Mouse (Mus musculus) lung, postnatal 0 days (tissue): ENCODE data around the gene Olfr12. TPM values are rescaled to one million over a fixed set of nuclear protein-coding genes. Genes with fewer than 3 reads are reported as not detected.

Source experiments
- ATAC-seq: fragments of 200-750 bp; cut with Nextera tagmentation; 2 replicates; pipeline ENCODE4 v1.8.0; 2017; ENCODE audit warnings: moderate library complexity
- DNase-seq: peaks from one replicate; pipeline ENCODE4 v3.0.0-alpha.2; 2016; ENCODE audit warnings: low spot score
- H3K27ac ChIP-seq: fragments of 300-500 bp; sonication (generic); 2 replicates; pipeline ENCODE4 v1.5.1; 2014; ENCODE audit warnings: antibody characterized with exemption, mild to moderate bottlenecking, low read length, mixed read lengths
- H3K27me3 ChIP-seq: fragments of 300-500 bp; sonication (generic); replicated peaks from 2 replicates; pipeline ENCODE4 v1.6.1; 2014; ENCODE audit warnings: low read length, mixed read lengths; ENCODE audit not compliant: insufficient read depth
- H3K36me3 ChIP-seq: fragments of 300-500 bp; sonication (generic); 2 replicates; pipeline ENCODE4 v1.6.1; 2014; ENCODE audit warnings: low read length, mixed read lengths; ENCODE audit not compliant: insufficient read depth
- H3K4me1 ChIP-seq: fragments of 300-500 bp; sonication (generic); 2 replicates; pipeline ENCODE4 v1.6.1; 2014; ENCODE audit warnings: antibody characterized with exemption, low read depth, low read length, mixed read lengths; ENCODE audit not compliant: insufficient read depth
- H3K4me2 ChIP-seq: fragments of 300-500 bp; sonication (generic); replicated peaks from 2 replicates; pipeline ENCODE4 v1.6.1; 2014; ENCODE audit warnings: low read depth, mild to moderate bottlenecking, low read length, moderate library complexity, mixed read lengths
- H3K4me3 ChIP-seq: fragments of 300-500 bp; sonication (generic); 2 replicates; pipeline ENCODE4 v1.5.1; 2014; ENCODE audit warnings: low read depth, low read length
- H3K9ac ChIP-seq: fragments of 300-500 bp; sonication (generic); replicated peaks from 2 replicates; pipeline ENCODE4 v1.6.1; 2014; ENCODE audit warnings: low read depth, mild to moderate bottlenecking
- H3K9me3 ChIP-seq: fragments of 300-500 bp; sonication (generic); 2 replicates; pipeline ENCODE4 v1.6.1; 2016; ENCODE audit warnings: low read length, mixed read lengths
- CTCF ChIP-seq: IDR thresholded peaks from 2 replicates; pipeline ENCODE4 v1.5.1; 2016; ENCODE audit warnings: antibody characterized with exemption, mild to moderate bottlenecking
- EP300 ChIP-seq: IDR thresholded peaks from 2 replicates; pipeline ENCODE4 v1.6.1; 2016; ENCODE audit warnings: antibody characterized with exemption, mild to moderate bottlenecking, control low read depth
- whole genome bisulfite sequencing: fragments of 180-500 bp; shearing (Covaris S2); extraction: QIAGEN DNeasy Blood & Tissue Kit; methylation state at CpG from one replicate; pipeline ENCODE4 v1.1.7; 2014; 5-methylcytosine and 5-hydroxymethylcytosine counted together
- polyA plus RNA-seq: library from polyadenylated mRNA; unstranded; fragments of >200 nt; fragmentation: Nextera tagmentation; extraction: Ambion mirVana; gene quantifications from 2 replicates; pipeline ENCODE4 v1.2.1, GENCODE M21; 2015

Olfr12 gene
- polyA plus RNA-seq, 1 experiment from 2014 or later: not detected

DNA sequence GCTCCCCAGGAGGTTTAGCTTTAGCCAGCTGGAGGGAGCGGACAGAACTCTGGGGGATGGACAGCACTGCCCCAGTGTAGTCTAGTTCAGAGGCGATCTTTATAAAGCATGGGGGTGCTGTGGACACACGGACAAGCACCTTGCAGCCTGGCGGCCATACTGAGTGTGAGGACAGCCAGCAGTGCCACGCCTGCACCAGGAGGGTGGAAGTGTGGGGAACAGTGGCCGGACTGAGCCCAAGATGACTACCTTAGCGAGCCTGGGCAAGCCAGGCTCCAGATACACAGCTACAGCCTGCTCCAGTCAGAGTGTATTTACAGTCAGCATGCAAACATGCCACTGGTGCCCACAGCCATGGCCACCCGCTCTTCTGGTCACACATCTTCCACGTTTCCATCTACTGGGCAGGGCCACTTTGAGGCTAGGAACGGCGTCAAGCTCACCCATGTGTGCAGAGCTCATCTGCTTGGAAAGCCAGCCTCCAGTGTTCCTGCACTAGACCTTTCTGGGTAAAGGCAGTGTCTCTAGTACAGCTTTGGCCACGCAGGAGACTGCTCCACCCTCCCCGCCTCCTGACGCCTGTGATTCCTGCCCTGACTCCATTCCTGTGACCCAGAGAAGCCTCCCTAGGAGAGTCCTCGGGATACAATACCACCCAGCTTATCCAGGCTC is 20.0 kb downstream of the Olfr12 start:
- H3K36me3 ChIP-seq: peaks cover 7% of the 10 kb centered on the region
- DNase-seq (no peak), ATAC-seq (no peak)
- H3K9me3 ChIP-seq: no peaks in the 10 kb centered on the region
- TF ChIP-seq CTCF (no peak), EP300 (no peak)
- no peak overlapping the region for H3K9ac ChIP-seq
- WGBS: 94% methylated on average over 15 of the region's 15 CpGs
- no peak overlapping the region for H3K4me2 ChIP-seq
- no peaks in the 10 kb centered on the region for H3K27me3 ChIP-seq
- no peaks in the 10 kb centered on the region; the same call in 1 of the 2 replicates for H3K4me1 ChIP-seq
- no peak overlapping the region for H3K4me3 ChIP-seq
- no peak overlapping the region for H3K27ac ChIP-seq

GRCm38 (mm10) chr1:92638181-92638580 is 20.6 kb downstream of the Olfr12 start:
- Histone ChIP-seq H3K36me3 (peaks cover 7% of the 10 kb centered on the region), H3K4me1 (no peaks in the 10 kb centered on the region; the same call in 1 of the 2 replicates), H3K27me3 (no peaks in the 10 kb centered on the region), H3K4me2 (no peak overlapping the region), H3K27ac (no peak overlapping the region), H3K4me3 (no peak overlapping the region), H3K9me3 (no peaks in the 10 kb centered on the region), H3K9ac (no peak overlapping the region)
- WGBS: 79% methylated on average over 3 of the region's 3 CpGs
- DNase-seq (no peak), ATAC-seq (no peak)
- no peak for TF ChIP-seq EP300
- TF ChIP-seq CTCF: no peak

- TF ChIP-seq EP300 (no peak), CTCF (no peak)
- no peaks in the 10 kb centered on the region for H3K9me3 ChIP-seq
- ATAC-seq (no peak), DNase-seq (no peak)
- H3K4me1 ChIP-seq: no peaks in the 10 kb centered on the region; the same call in 1 of the 2 replicates
- H3K36me3 ChIP-seq: peaks cover 7% of the 10 kb centered on the region
- H3K27ac ChIP-seq: no peak overlapping the region
- H3K4me3 ChIP-seq: no peak overlapping the region
- no peak overlapping the region for H3K9ac ChIP-seq
- no peak overlapping the region for H3K4me2 ChIP-seq
- no peaks in the 10 kb centered on the region for H3K27me3 ChIP-seq
- 92% methylated on average over 4 of the region's 4 CpGs for WGBS
Measured at GRCm38 (mm10) chr1:92638736-92639135, 21.1 kb downstream of the Olfr12 start.

DNA sequence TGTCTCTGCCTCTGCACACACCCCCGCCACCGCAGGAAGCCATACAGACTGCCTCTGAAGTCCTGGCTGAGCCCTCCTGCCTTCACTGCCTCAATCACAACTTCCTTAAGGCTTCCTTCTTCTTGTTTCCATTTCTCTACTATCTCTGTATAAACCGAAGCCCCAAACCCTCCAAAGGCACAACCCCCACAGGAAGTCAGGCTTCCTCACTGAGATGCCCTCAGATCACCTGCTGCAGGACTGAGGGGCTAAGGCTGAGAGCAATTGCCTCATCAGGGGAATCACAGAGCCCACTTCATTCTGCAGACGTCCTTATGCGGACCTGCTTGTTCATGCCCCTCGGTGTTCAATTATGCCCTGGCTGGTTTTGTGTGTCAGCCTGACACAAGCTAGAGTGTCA is 22.8 kb downstream of the Olfr12 start:
- no peak overlapping the region for H3K27ac ChIP-seq
- H3K4me1 ChIP-seq: no peaks in the 10 kb centered on the region; the same call in 1 of the 2 replicates
- DNase-seq: no peak
- no peak overlapping the region for H3K4me3 ChIP-seq
- no peak for TF ChIP-seq EP300
- no peak for TF ChIP-seq CTCF
- peak overlapping the region; percentile 90; the same call in 1 of the 2 replicates for H3K9ac ChIP-seq
- WGBS: 77% methylated on average over 6 of the region's 6 CpGs
- no peak for ATAC-seq
- H3K27me3 ChIP-seq: no peaks in the 10 kb centered on the region
- H3K36me3 ChIP-seq: peaks cover 7% of the 10 kb centered on the region
- no peak overlapping the region for H3K4me2 ChIP-seq
- H3K9me3 ChIP-seq: no peaks in the 10 kb centered on the region

GRCm38 (mm10) chr1:92641514-92642272 is 24.1 kb downstream of the Olfr12 start, which contains the start of gene Cops9:
Cops9 (minus strand) TSS chr1:92641985.
- peak within 1 kb of the TSS; percentile 79 for H3K4me2 ChIP-seq
- H3K27me3 ChIP-seq: no peaks in the 10 kb centered on the region
- peak within 1 kb of the TSS; percentile 93 for H3K4me3 ChIP-seq
- peaks cover 3% of the 10 kb centered on the region for H3K36me3 ChIP-seq
- no peaks in the 10 kb centered on the region for H3K9me3 ChIP-seq
- WGBS: 2% methylated on average over 50 of the region's 50 CpGs
- ATAC-seq (peak; percentile 98), DNase-seq (peak; percentile 94)
- no peaks in the 10 kb centered on the region; the same call in 1 of the 2 replicates for H3K4me1 ChIP-seq
- TF ChIP-seq CTCF (no peak), EP300 (no peak)
- H3K27ac ChIP-seq: peak within 1 kb of the TSS; percentile 77
- H3K9ac ChIP-seq: peak within 1 kb of the TSS; percentile 90

GRCm38 (mm10) chr1:92643691-92644090 is 26.1 kb downstream of the Olfr12 start:
- WGBS: 55% methylated on average over 4 of the region's 4 CpGs

More at GRCm38 (mm10) chr1:92643691-92644090, 26.1 kb downstream of the Olfr12 start:
- Histone ChIP-seq H3K4me1 (no peaks in the 10 kb centered on the region; the same call in 1 of the 2 replicates), H3K9me3 (no peaks in the 10 kb centered on the region), H3K27ac (no peak overlapping the region), H3K4me3 (no peak overlapping the region), H3K9ac (no peak overlapping the region), H3K4me2 (no peak overlapping the region), H3K27me3 (no peaks in the 10 kb centered on the region), H3K36me3 (no peaks in the 10 kb centered on the region)
- DNase-seq (no peak), ATAC-seq (no peak)
- no peak for TF ChIP-seq CTCF
- TF ChIP-seq EP300: no peak
